Mouse (Mus musculus) erythroblast, embryonic 14.5 days (primary cell): ENCODE measurements around the gene Bcat1.

ENCODE experiments used
- GATA1 ChIP-seq: IDR thresholded peaks from 2 replicates; pipeline ENCODE4 v1.6.1; 2012; ENCODE audit warnings: low read length, inconsistent platforms, mixed read lengths
- TAL1 ChIP-seq: IDR thresholded peaks from 3 replicates; pipeline ENCODE4 v1.6.1; 2012; ENCODE audit warnings: low read length, inconsistent platforms, mixed read lengths

- TF ChIP-seq GATA1 = no peak
- TF ChIP-seq TAL1 = no peak
Observed at GRCm38 (mm10) chr6:145009859-145010818, 65.8 kb downstream of the Bcat1 start.
